Mouse (Mus musculus) testis, adult 2 months (tissue): ENCODE data around the gene Adam12. TPM values are rescaled to one million over a fixed set of nuclear protein-coding genes. Genes with fewer than 3 reads are reported as not detected.
A peak's percentile ranks its signal among the peaks of the same experiment; 100 is the strongest.

Experiments used
- H3K27ac ChIP-seq: fragments of 200-500 bp; 2 replicates; pipeline ENCODE4 v1.5.1; 2012; ENCODE audit warnings: low read depth, low read length; ENCODE audit not compliant: control insufficient read depth, insufficient read depth
- H3K27me3 ChIP-seq: fragments of 200-500 bp; 2 replicates; pipeline ENCODE4 v1.6.1; 2012; ENCODE audit warnings: mild to moderate bottlenecking, low read length, moderate library complexity; ENCODE audit not compliant: control insufficient read depth, insufficient read depth
- H3K36me3 ChIP-seq: fragments of 200-500 bp; 2 replicates; pipeline ENCODE4 v1.6.1; 2012; ENCODE audit warnings: mild to moderate bottlenecking, low read length; ENCODE audit not compliant: control insufficient read depth, insufficient read depth
- H3K4me1 ChIP-seq: fragments of 200-500 bp; 2 replicates; pipeline ENCODE4 v1.6.1; 2012; ENCODE audit warnings: low read length; ENCODE audit not compliant: control insufficient read depth, insufficient read depth
- H3K4me3 ChIP-seq: fragments of 200-500 bp; 2 replicates; pipeline ENCODE4 v1.5.1; 2012; ENCODE audit warnings: low read depth, mild to moderate bottlenecking, low read length, moderate library complexity, mixed read lengths; ENCODE audit not compliant: control insufficient read depth
- CTCF ChIP-seq: fragments of 200-500 bp; IDR thresholded peaks from 2 replicates; pipeline ENCODE4 v1.5.1; 2012; ENCODE audit warnings: low read depth, mild to moderate bottlenecking, inconsistent platforms, low read length, moderate library complexity; ENCODE audit not compliant: control insufficient read depth, insufficient read depth, insufficient replicate concordance
- POLR2A ChIP-seq: fragments of 200-500 bp; IDR thresholded peaks from 2 replicates; pipeline ENCODE4 v1.6.1; 2012; ENCODE audit warnings: low read depth, mild to moderate bottlenecking, inconsistent platforms, low read length, moderate library complexity; ENCODE audit not compliant: control insufficient read depth
- polyA plus RNA-seq: library from polyadenylated mRNA; depleted of rRNA; stranded (reverse); fragments of >200 nt; gene quantifications from 2 replicates; pipeline ENCODE4 v1.2.3, GENCODE M21; 2012

Adam12 gene
- polyA plus RNA-seq, 1 experiment = 0.51 TPM

- TF ChIP-seq CTCF (no peak), POLR2A (no peak)
These were observed 185.6 kb downstream of the Adam12 start for GRCm38 (mm10) chr7:134046376-134046775.

GRCm38 (mm10) chr7:134043576-134043975, 188.4 kb downstream of the Adam12 start:
- Histone ChIP-seq H3K4me3 (no peak overlapping the region), H3K27me3 (no peaks in the 10 kb centered on the region), H3K4me1 (no peaks in the 10 kb centered on the region), H3K36me3 (no peaks in the 10 kb centered on the region), H3K27ac (no peak overlapping the region)
- TF ChIP-seq CTCF (no peak), POLR2A (no peak)

More at GRCm38 (mm10) chr7:134046376-134046775, 185.6 kb downstream of the Adam12 start:
- Histone ChIP-seq H3K4me1 (no peaks in the 10 kb centered on the region), H3K36me3 (no peaks in the 10 kb centered on the region), H3K27ac (no peak overlapping the region), H3K4me3 (no peak overlapping the region), H3K27me3 (no peaks in the 10 kb centered on the region)

DNA sequence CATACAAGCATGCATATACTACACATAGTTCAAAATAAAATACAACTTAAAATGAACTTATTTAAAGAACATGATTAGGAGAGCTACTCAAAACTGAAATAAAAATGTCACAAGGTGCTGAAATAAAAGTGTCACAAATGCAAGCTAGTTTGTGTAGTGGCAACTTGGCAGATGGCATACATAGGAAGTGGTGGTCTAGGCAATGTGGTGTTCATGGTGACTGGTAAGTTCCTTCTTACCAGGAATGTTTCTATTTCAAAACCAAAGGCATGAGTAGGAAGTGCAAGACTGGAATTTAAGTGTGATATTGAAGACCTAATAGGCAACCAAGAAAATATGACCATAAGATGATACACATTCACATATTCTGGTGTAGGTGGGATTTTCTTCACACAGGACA, 189.3 kb downstream of the Adam12 start:
- H3K27ac ChIP-seq = no peak overlapping the region
- no peaks in the 10 kb centered on the region for H3K36me3 ChIP-seq
- TF ChIP-seq POLR2A = no peak
- TF ChIP-seq CTCF = no peak
- H3K4me1 ChIP-seq = no peaks in the 10 kb centered on the region
- no peaks in the 10 kb centered on the region for H3K27me3 ChIP-seq
- no peak overlapping the region for H3K4me3 ChIP-seq

DNA sequence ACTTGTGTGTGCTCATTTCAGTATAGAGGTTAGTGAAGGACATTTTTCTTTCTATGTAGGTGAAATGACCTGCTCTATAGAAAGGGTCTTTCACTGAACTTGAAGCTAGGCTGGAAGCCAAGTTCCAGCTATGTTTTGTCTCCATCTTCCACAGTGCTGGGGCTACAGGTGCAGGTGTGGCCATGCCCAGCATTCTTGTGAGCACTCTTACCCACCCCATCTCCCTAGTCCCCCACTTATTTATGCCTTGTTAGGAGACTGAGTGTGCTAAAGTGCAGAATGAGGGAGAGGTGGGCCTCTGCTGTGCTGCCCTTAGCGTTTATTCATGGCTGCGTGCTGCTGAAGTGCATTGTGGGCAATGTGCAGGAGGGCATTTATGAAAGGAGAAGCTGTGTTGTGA, 198.0 kb downstream of the Adam12 start:
- H3K27me3 ChIP-seq = no peaks in the 10 kb centered on the region
- no peaks in the 10 kb centered on the region for H3K36me3 ChIP-seq
- no peak overlapping the region for H3K4me3 ChIP-seq
- H3K4me1 ChIP-seq = no peaks in the 10 kb centered on the region
- TF ChIP-seq POLR2A = no peak
- no peak for TF ChIP-seq CTCF
- H3K27ac ChIP-seq = no peak overlapping the region

DNA sequence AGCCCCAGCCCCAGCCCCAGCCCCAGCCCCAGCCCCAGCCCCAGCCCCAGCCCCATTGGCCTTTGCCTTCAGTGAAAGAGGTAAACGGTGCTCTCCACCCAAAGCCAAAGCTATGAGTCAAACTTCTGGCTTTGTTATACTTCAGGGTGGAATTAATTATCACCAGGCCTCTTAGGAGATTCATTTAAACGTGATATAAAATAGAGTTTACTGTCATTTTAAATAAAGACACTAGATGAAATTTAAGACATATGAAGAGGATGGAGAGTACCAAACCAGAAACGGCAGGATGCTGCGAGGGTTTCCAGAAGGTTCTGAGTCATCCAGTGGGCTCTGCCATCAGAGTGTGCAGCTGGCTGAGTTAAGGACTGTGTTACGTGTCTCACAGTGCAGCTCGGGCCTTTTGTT, 199.0 kb downstream of the Adam12 start:
- H3K4me3 ChIP-seq = no peak overlapping the region
- H3K4me1 ChIP-seq = no peaks in the 10 kb centered on the region; the same call in 1 of the 2 replicates
- no peaks in the 10 kb centered on the region for H3K36me3 ChIP-seq
- H3K27me3 ChIP-seq = no peaks in the 10 kb centered on the region
- TF ChIP-seq POLR2A (no peak), CTCF (no peak)
- no peak overlapping the region for H3K27ac ChIP-seq

DNA sequence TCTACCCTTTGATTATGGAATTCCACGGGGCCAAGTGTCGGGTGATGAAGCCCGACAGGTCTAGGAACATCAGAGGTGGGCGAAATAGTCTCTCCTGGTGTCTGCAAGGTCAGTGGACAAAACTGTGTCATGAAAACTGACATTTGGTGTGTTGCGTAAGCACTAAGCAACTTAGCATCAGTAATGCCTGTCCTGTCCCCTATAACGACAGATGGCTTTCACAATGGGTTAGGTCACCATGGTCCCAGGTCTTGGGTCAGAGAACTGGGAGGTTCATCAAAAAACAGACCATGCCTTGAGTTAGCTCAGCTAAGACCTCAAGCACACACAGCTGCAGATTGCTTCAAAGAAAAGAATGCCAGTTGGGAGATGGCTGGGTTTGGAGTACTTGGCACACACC, 200.2 kb downstream of the Adam12 start:
- H3K27me3 ChIP-seq = no peaks in the 10 kb centered on the region
- H3K36me3 ChIP-seq = no peaks in the 10 kb centered on the region
- no peak overlapping the region for H3K27ac ChIP-seq
- peaks cover 2% of the 10 kb centered on the region; the same call in 1 of the 2 replicates for H3K4me1 ChIP-seq
- H3K4me3 ChIP-seq = peak overlapping the region; percentile 45
- TF ChIP-seq POLR2A (no peak), CTCF (no peak)

DNA sequence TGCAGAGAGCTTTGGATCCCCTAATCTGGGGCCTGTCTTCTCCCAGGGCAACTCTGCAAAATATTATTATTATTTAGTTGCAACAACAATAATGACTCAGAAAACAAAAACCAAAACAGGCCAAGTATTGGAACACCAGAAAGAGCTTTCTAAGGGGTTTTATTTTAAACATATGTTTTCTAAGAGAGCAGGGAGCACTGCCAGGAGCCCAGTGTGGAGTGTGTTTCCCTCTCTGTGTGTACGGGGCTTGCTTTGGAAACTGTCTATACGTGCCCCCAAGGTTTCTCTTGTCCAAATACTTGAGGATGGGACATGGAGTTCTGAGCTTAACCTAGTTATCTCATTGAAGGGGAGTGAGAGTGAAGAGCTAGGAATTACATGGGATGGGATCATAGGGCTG, 200.7 kb downstream of the Adam12 start:
- Histone ChIP-seq H3K4me1 (peaks cover 6% of the 10 kb centered on the region; the same call in 1 of the 2 replicates), H3K36me3 (no peaks in the 10 kb centered on the region), H3K27me3 (no peaks in the 10 kb centered on the region), H3K4me3 (no peak overlapping the region), H3K27ac (no peak overlapping the region)
- no peak for TF ChIP-seq CTCF
- no peak for TF ChIP-seq POLR2A

GRCm38 (mm10) chr7:134028281-134028830, 203.6 kb downstream of the Adam12 start:
- no peaks in the 10 kb centered on the region for H3K36me3 ChIP-seq
- H3K4me1 ChIP-seq = peaks cover 6% of the 10 kb centered on the region; the same call in 1 of the 2 replicates
- TF ChIP-seq POLR2A = no peak
- TF ChIP-seq CTCF = no peak
- H3K4me3 ChIP-seq = no peak overlapping the region
- no peaks in the 10 kb centered on the region for H3K27me3 ChIP-seq
- no peak overlapping the region for H3K27ac ChIP-seq
